In genomic region chr14:76309606-76310005, GRCm38 (mm10) we compare ENCODE assay signal across 20 mouse cellular contexts.
DNase-seq lines count a peak whose midpoint lies in the region; ATAC-seq and TF ChIP-seq lines count a peak whose summit lies in the region.
"Had no signal": no experiment of that assay in that cellular context is flagged by ENCODE, and none has a peak within 500 bp of the region (broad histone marks: within the 10 kb centered on the region; RNA-seq: fewer than 3 reads in every experiment).

No protein-coding gene starts in this region.

- no peak for ATAC-seq in forebrain, embryonic 15.5 days (replicated peaks)
- 0 out of 2 replicates have a peak, but pooled peaks have one; percentile 53 for ATAC-seq in stomach, embryonic 14.5 days (ENCODE audit: insufficient number of reproducible peaks, insufficient read depth, low FRiP score, low read depth)
- ATAC-seq: inflammation-experienced regulatory T-cells, adult 6 months had no signal

- no peak for TF ChIP-seq POLR2A in heart, adult 2 months (IDR thresholded peaks at IDR 0.05; ENCODE audit: insufficient read depth, low read depth, low read length)

- no peak overlapping the region for H3K9ac ChIP-seq in forebrain, embryonic 15.5 days (replicated peaks)
- no peak overlapping the region for H3K9ac ChIP-seq in heart, adult 2 months (ENCODE audit: low read depth, low read length)
- no peak overlapping the region for H3K9ac ChIP-seq in stomach, embryonic 14.5 days (replicated peaks; ENCODE audit: low read depth, low read length)
- H3K9ac ChIP-seq: embryonic facial prominence, embryonic 13.5 days; heart, embryonic 12.5 days; heart, embryonic 15.5 days; hindbrain, embryonic 14.5 days had no signal

- peaks cover 53% of the 10 kb centered on the region for H3K4me1 ChIP-seq in forebrain, embryonic 15.5 days
- H3K4me1 ChIP-seq in forebrain, embryonic 10.5 days: peaks cover 39% of the 10 kb centered on the region
- no peaks in the 10 kb centered on the region; the same call in 1 of the 2 replicates for H3K4me1 ChIP-seq in heart, adult 2 months (ENCODE audit: control insufficient read depth, insufficient read depth, low read length)
- peaks cover 4% of the 10 kb centered on the region; the same call in 1 of the 2 replicates for H3K4me1 ChIP-seq in stomach, embryonic 14.5 days (ENCODE audit: control insufficient read depth, insufficient read depth, low read length)
- H3K4me1 ChIP-seq: heart, embryonic 12.5 days; heart, embryonic 15.5 days had no signal

- TF ChIP-seq EP300 in heart, adult 2 months (IDR thresholded peaks at IDR 0.05; ENCODE audit: insufficient read depth, low read depth, low read length): no peak

- no peaks in the 10 kb centered on the region for H3K36me3 ChIP-seq in forebrain, embryonic 15.5 days
- no peaks in the 10 kb centered on the region for H3K36me3 ChIP-seq in forebrain, embryonic 10.5 days (replicated peaks)
- no peaks in the 10 kb centered on the region for H3K36me3 ChIP-seq in heart, adult 2 months (ENCODE audit: control insufficient read depth, insufficient read depth, low read length)
- H3K36me3 ChIP-seq in stomach, embryonic 14.5 days (ENCODE audit: control insufficient read depth, insufficient read depth, low read length): no peaks in the 10 kb centered on the region
- H3K36me3 ChIP-seq: embryonic facial prominence, embryonic 10.5 days; embryonic facial prominence, embryonic 13.5 days; G1E; heart, embryonic 12.5 days; heart, embryonic 15.5 days had no signal

- H3K27ac ChIP-seq in forebrain, embryonic 15.5 days (replicated peaks): peak overlapping the region; percentile 20; the same call in 1 of the 2 replicates
- H3K27ac ChIP-seq in forebrain, embryonic 10.5 days: no peak overlapping the region
- H3K27ac ChIP-seq in heart, adult 2 months: peak overlapping the region; percentile 17; the same call in 1 of the 2 replicates
- no peak overlapping the region for H3K27ac ChIP-seq in stomach, embryonic 14.5 days (ENCODE audit: low read length)
- H3K27ac ChIP-seq: embryonic facial prominence, embryonic 10.5 days; embryonic facial prominence, embryonic 13.5 days; heart, embryonic 15.5 days; hindbrain, embryonic 14.5 days; hindbrain, postnatal 0 days had no signal

- no peaks in the 10 kb centered on the region for H3K27me3 ChIP-seq in forebrain, embryonic 15.5 days
- H3K27me3 ChIP-seq in forebrain, embryonic 10.5 days (ENCODE audit: poor library complexity, severe bottlenecking): no peaks in the 10 kb centered on the region
- no peaks in the 10 kb centered on the region for H3K27me3 ChIP-seq in heart, adult 2 months (ENCODE audit: control insufficient read depth, insufficient read depth, low read length)
- no peaks in the 10 kb centered on the region for H3K27me3 ChIP-seq in stomach, embryonic 14.5 days (ENCODE audit: control insufficient read depth, insufficient read depth, low read length)
- H3K27me3 ChIP-seq: CH12.LX; embryonic facial prominence, embryonic 13.5 days; heart, embryonic 15.5 days; Patski had no signal

- no peaks in the 10 kb centered on the region for H3K9me3 ChIP-seq in forebrain, embryonic 15.5 days
- H3K9me3 ChIP-seq in forebrain, embryonic 10.5 days: no peaks in the 10 kb centered on the region
- H3K9me3 ChIP-seq in stomach, embryonic 14.5 days (ENCODE audit: control insufficient read depth, low read depth, low read length): no peaks in the 10 kb centered on the region
- H3K9me3 ChIP-seq: embryonic facial prominence, embryonic 10.5 days; embryonic facial prominence, embryonic 13.5 days; heart, embryonic 12.5 days; heart, embryonic 15.5 days had no signal

- no peak for DNase-seq in forebrain, embryonic 10.5 days (ENCODE audit: extremely low spot score, low spot score)
- no peak for DNase-seq in heart, adult 2 months
- no peak for DNase-seq in heart, adult 18-20 months
- peak; percentile 78 for DNase-seq in yolk sac, embryonic 10.5 days (ENCODE audit: low spot score)
- DNase-seq in c-Kit-positive CD71-positive TER-119-positive erythroid progenitor cells, embryonic 14.5 days (ENCODE audit: low spot score): no peak
- DNase-seq: B cell, adult 2 months; embryo, embryonic 11 days had no signal

- intact Hi-C loops in heart, adult 2 months (cut with DNase I): loop anchor here (10.0 kb wide), 1 partner anchor 155 kb away; no protein-coding TSS in a partner anchor

- WGBS in forebrain, embryonic 15.5 days: 80% methylated on average over 4 of the region's 4 CpGs
- 78% methylated on average over 4 of the region's 4 CpGs for WGBS in forebrain, embryonic 10.5 days
- WGBS in heart, adult 2 months: 72% methylated on average over 4 of the region's 4 CpGs
- 45% methylated on average over 4 of the region's 4 CpGs for WGBS in stomach, embryonic 14.5 days

- no peak overlapping the region for H3K4me3 ChIP-seq in forebrain, embryonic 15.5 days
- no peak overlapping the region for H3K4me3 ChIP-seq in forebrain, embryonic 10.5 days
- H3K4me3 ChIP-seq in heart, adult 2 months: no peak overlapping the region
- no peak overlapping the region for H3K4me3 ChIP-seq in stomach, embryonic 14.5 days (ENCODE audit: low read depth, low read length)
- H3K4me3 ChIP-seq: embryonic facial prominence, embryonic 10.5 days; embryonic facial prominence, embryonic 13.5 days; erythroblast, embryonic 14.5 days; heart, embryonic 12.5 days; heart, embryonic 15.5 days had no signal

- TF ChIP-seq CTCF in heart, adult 2 months (IDR thresholded peaks at IDR 0.05): no peak

- no peak overlapping the region for H3K4me2 ChIP-seq in forebrain, embryonic 15.5 days (replicated peaks)
- H3K4me2 ChIP-seq in stomach, embryonic 14.5 days (replicated peaks; ENCODE audit: low read depth, low read length): no peak overlapping the region
- H3K4me2 ChIP-seq: embryonic facial prominence, embryonic 13.5 days; heart, embryonic 12.5 days; heart, embryonic 15.5 days; hindbrain, embryonic 14.5 days had no signal

- no peaks in the 10 kb centered on the region for H3K79me2 ChIP-seq in heart, adult 2 months (replicated peaks; ENCODE audit: control insufficient read depth, insufficient read depth, low read length)

Comparison
In these comparisons a context has a peak if more than half of its experiments do, and no peak if none do; other contexts are left out.
1. H3K27ac ChIP-seq: peak in forebrain, embryonic 15.5 days (single experiment) and heart, adult 2 months (single experiment); none in forebrain, embryonic 10.5 days (single experiment) and stomach, embryonic 14.5 days (single experiment).